ENCODE assay signal across 14 mouse cellular contexts in the genomic region with DNA sequence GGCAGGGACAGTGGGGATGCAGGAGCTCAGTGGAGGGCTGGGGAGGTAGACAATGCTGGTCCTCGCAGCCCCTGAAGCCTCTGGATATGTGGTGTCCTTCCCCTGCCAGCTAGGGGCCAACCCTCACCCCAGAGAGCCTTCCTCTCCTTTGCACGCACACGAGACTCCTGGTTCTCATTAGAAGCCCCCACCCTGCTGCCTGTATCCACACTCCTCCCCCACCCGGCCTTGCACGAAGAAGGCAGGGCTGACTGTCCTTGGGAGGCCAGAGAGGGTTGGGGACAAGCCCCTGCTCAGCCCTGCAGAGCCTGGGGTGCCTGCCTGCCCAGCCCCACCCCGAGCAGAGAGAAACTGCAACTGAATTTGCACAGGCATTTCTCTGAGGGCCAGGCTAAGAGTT. TPM values are rescaled to one million over a fixed set of nuclear protein-coding genes. Genes with fewer than 3 reads are reported as not detected.
DNase-seq lines count a peak whose midpoint lies in the region; ATAC-seq and TF ChIP-seq lines count a peak whose summit lies in the region.
"Had no signal": no experiment of that assay in that cellular context is flagged by ENCODE, and none has a peak within 500 bp of the region (broad histone marks: within the 10 kb centered on the region; RNA-seq: fewer than 3 reads in every experiment).

No protein-coding gene starts in this region.

- peak overlapping the region; percentile 81 for H3K27ac ChIP-seq in heart, embryonic 10.5 days
- H3K27ac ChIP-seq in neural tube, embryonic 13.5 days (replicated peaks): 0 out of 2 replicates have a peak overlapping the region, but pooled peaks have one; percentile 9
- peak overlapping the region; percentile 75; the same call in 1 of the 2 replicates for H3K27ac ChIP-seq in heart, postnatal 0 days (ENCODE audit: low read depth)
- H3K27ac ChIP-seq in stomach, embryonic 14.5 days (ENCODE audit: low read length): peak overlapping the region; percentile 40; the same call in 1 of the 2 replicates

- TF ChIP-seq CTCF in heart, postnatal 0 days (IDR thresholded peaks at IDR 0.05; ENCODE audit: low read depth): no peak

- peaks cover 1% of the 10 kb centered on the region; the same call in 1 of the 2 replicates for H3K27me3 ChIP-seq in heart, embryonic 10.5 days (ENCODE audit: insufficient read depth, poor library complexity, severe bottlenecking)
- no peaks in the 10 kb centered on the region for H3K27me3 ChIP-seq in neural tube, embryonic 13.5 days
- H3K27me3 ChIP-seq in heart, postnatal 0 days (ENCODE audit: control insufficient read depth, insufficient read depth, low read length): no peaks in the 10 kb centered on the region
- no peaks in the 10 kb centered on the region for H3K27me3 ChIP-seq in stomach, embryonic 14.5 days (ENCODE audit: control insufficient read depth, insufficient read depth, low read length)

- peaks cover 60% of the 10 kb centered on the region for H3K4me1 ChIP-seq in heart, embryonic 10.5 days
- peaks cover 16% of the 10 kb centered on the region for H3K4me1 ChIP-seq in neural tube, embryonic 13.5 days (replicated peaks)
- H3K4me1 ChIP-seq in heart, postnatal 0 days (ENCODE audit: control insufficient read depth, insufficient read depth): peaks cover 48% of the 10 kb centered on the region
- peaks cover 28% of the 10 kb centered on the region for H3K4me1 ChIP-seq in stomach, embryonic 14.5 days (ENCODE audit: control insufficient read depth, insufficient read depth, low read length)

- no peak for DNase-seq in heart, embryonic 10.5 days (ENCODE audit: low spot score)
- no peak for DNase-seq in heart, adult 9 months (ENCODE audit: low spot score in 2 of 2)
- DNase-seq in neural tube, embryonic 10.5 days (ENCODE audit: extremely low spot score, low spot score): no peak
- DNase-seq in heart, postnatal 0 days (ENCODE audit: low spot score): no peak
- no peak for DNase-seq in urinary bladder, postnatal 4 days (ENCODE audit: low spot score in 2 of 2)
- DNase-seq in right cerebral cortex, postnatal 14 days: no peak
- DNase-seq: kidney, postnatal 10 days; spleen, adult 18-20 months had no signal

- H3K9me3 ChIP-seq in heart, embryonic 10.5 days: no peaks in the 10 kb centered on the region
- no peaks in the 10 kb centered on the region for H3K9me3 ChIP-seq in neural tube, embryonic 13.5 days
- no peaks in the 10 kb centered on the region for H3K9me3 ChIP-seq in heart, postnatal 0 days (replicated peaks; ENCODE audit: control insufficient read depth, low read length)
- H3K9me3 ChIP-seq in stomach, embryonic 14.5 days (ENCODE audit: control insufficient read depth, low read depth, low read length): no peaks in the 10 kb centered on the region

- peaks cover 78% of the 10 kb centered on the region for H3K36me3 ChIP-seq in heart, embryonic 10.5 days
- H3K36me3 ChIP-seq in neural tube, embryonic 13.5 days: no peaks in the 10 kb centered on the region
- peaks cover 40% of the 10 kb centered on the region for H3K36me3 ChIP-seq in heart, postnatal 0 days (replicated peaks; ENCODE audit: control insufficient read depth, insufficient read depth, low read length)
- H3K36me3 ChIP-seq in stomach, embryonic 14.5 days (ENCODE audit: control insufficient read depth, insufficient read depth, low read length): peaks cover 20% of the 10 kb centered on the region

- TF ChIP-seq EP300 in heart, postnatal 0 days (IDR thresholded peaks at IDR 0.05; ENCODE audit: low read depth): no peak

- WGBS in heart, embryonic 10.5 days: 32% methylated on average over 6 of the region's 6 CpGs
- 55% methylated on average over 6 of the region's 6 CpGs for WGBS in neural tube, embryonic 13.5 days
- 62% methylated on average over 6 of the region's 6 CpGs for WGBS in heart, postnatal 0 days
- WGBS in stomach, embryonic 14.5 days: 52% methylated on average over 6 of the region's 6 CpGs

- H3K4me2 ChIP-seq in neural tube, embryonic 13.5 days: no peak overlapping the region
- H3K4me2 ChIP-seq in heart, postnatal 0 days (ENCODE audit: low read depth, low read length): no peak overlapping the region
- H3K4me2 ChIP-seq in stomach, embryonic 14.5 days (replicated peaks; ENCODE audit: low read depth, low read length): no peak overlapping the region

- ATAC-seq in neural tube, embryonic 13.5 days (ENCODE audit: low read depth): no peak
- no peak for ATAC-seq in heart, postnatal 0 days (ENCODE audit: insufficient read depth, low read depth)
- ATAC-seq in stomach, embryonic 14.5 days (ENCODE audit: insufficient number of reproducible peaks, insufficient read depth, low FRiP score, low read depth): no peak

- H3K9ac ChIP-seq in neural tube, embryonic 13.5 days: no peak overlapping the region
- H3K9ac ChIP-seq in heart, postnatal 0 days (replicated peaks; ENCODE audit: low read depth, low read length): no peak overlapping the region
- no peak overlapping the region for H3K9ac ChIP-seq in stomach, embryonic 14.5 days (replicated peaks; ENCODE audit: low read depth, low read length)

- H3K4me3 ChIP-seq in heart, embryonic 10.5 days: no peak overlapping the region
- H3K4me3 ChIP-seq in neural tube, embryonic 13.5 days: no peak overlapping the region
- no peak overlapping the region for H3K4me3 ChIP-seq in heart, postnatal 0 days (ENCODE audit: low read depth, low read length)
- H3K4me3 ChIP-seq in stomach, embryonic 14.5 days (ENCODE audit: low read depth, low read length): no peak overlapping the region

RNA-seq across cellular contexts. Expression of gene H1foo, which starts 12.9 kb away (rescaled TPM):
- not detected in 2 replicates for polyA plus RNA-seq in heart, embryonic 10.5 days (2016; fragmentation: Nextera tagmentation; extraction: Ambion mirVana)
- polyA plus RNA-seq in neural tube, embryonic 13.5 days (2015; fragmentation: Nextera tagmentation; extraction: Ambion mirVana): not detected in 2 replicates
- total RNA-seq in heart, postnatal 0 days (2014; rRNA removed; ENCODE audit: low replicate concordance): not detected in 2 replicates
- polyA plus RNA-seq in heart, postnatal 0 days (2015; fragmentation: Nextera tagmentation; extraction: Ambion mirVana): not detected in 2 replicates
- polyA plus RNA-seq in stomach, embryonic 14.5 days (2014; fragmentation: Nextera tagmentation; extraction: Ambion mirVana): not detected in 2 replicates
- total RNA-seq: ES-E14; gastrocnemius, postnatal 14 days; left cerebral cortex, adult 8-10 months had no signal
- polyA plus RNA-seq: neural tube, embryonic 11.5 days had no signal

RNA-seq across cellular contexts. Expression of gene Rho, which starts 26.1 kb away (rescaled TPM):
- polyA plus RNA-seq in heart, embryonic 10.5 days (2016; fragmentation: Nextera tagmentation; extraction: Ambion mirVana): 0.28 TPM in 1 of 2 replicates, not detected in the other
- polyA plus RNA-seq in neural tube, embryonic 13.5 days (2015; fragmentation: Nextera tagmentation; extraction: Ambion mirVana): 2.2 and 4.1 TPM in 2 replicates
- 1.3 TPM in 1 of 2 replicates, not detected in the other for total RNA-seq in heart, postnatal 0 days (2014; rRNA removed; ENCODE audit: low replicate concordance)
- polyA plus RNA-seq in heart, postnatal 0 days (2015; fragmentation: Nextera tagmentation; extraction: Ambion mirVana): 0.04 TPM in 1 of 2 replicates, not detected in the other
- 0.25 TPM in 1 of 2 replicates, not detected in the other for polyA plus RNA-seq in stomach, embryonic 14.5 days (2014; fragmentation: Nextera tagmentation; extraction: Ambion mirVana)
- polyA plus RNA-seq: neural tube, embryonic 11.5 days had no signal

RNA-seq across cellular contexts. Expression of gene Plxnd1, which starts 37.1 kb away (rescaled TPM):
- polyA plus RNA-seq in heart, embryonic 10.5 days (2016; fragmentation: Nextera tagmentation; extraction: Ambion mirVana): 42.9 and 61.7 TPM in 2 replicates
- polyA plus RNA-seq in neural tube, embryonic 13.5 days (2015; fragmentation: Nextera tagmentation; extraction: Ambion mirVana): 13.5 and 17.8 TPM in 2 replicates
- 82.4 and 166 TPM in 2 replicates for total RNA-seq in heart, postnatal 0 days (2014; rRNA removed; ENCODE audit: low replicate concordance)
- 28.1 and 37.7 TPM in 2 replicates for polyA plus RNA-seq in heart, postnatal 0 days (2015; fragmentation: Nextera tagmentation; extraction: Ambion mirVana)
- 43.1 and 44.5 TPM in 2 replicates for polyA plus RNA-seq in stomach, embryonic 14.5 days (2014; fragmentation: Nextera tagmentation; extraction: Ambion mirVana)

Comparison
In these comparisons a context has a peak if more than half of its experiments do, and no peak if none do; other contexts are left out.
1. H3K27ac ChIP-seq: peak in every context shown above with its lines; median percentile 81 in heart, embryonic 10.5 days; 75 in heart, postnatal 0 days; 40 in stomach, embryonic 14.5 days; 9 in neural tube, embryonic 13.5 days.